Mouse (Mus musculus) MEL-GATA-1-ER (cell line): Measurements from ENCODE around the gene Necab3.

Source experiments
- DNase-seq: peaks from one replicate; pipeline ENCODE4 v3.0.0-alpha.2; 2012; ENCODE audit warnings: low read depth; ENCODE audit errors: extremely low read depth

The Necab3 gene

GRCm38 (mm10) chr2:154543567-154544347 is 14.9 kb downstream of the Necab3 start:
- no peak for DNase-seq

- no peak for DNase-seq
Observed at GRCm38 (mm10) chr2:154541630-154542029, 17.1 kb downstream of the Necab3 start.

GRCm38 (mm10) chr2:154539720-154540119 is 19.0 kb downstream of the Necab3 start:
- DNase-seq: no peak

- DNase-seq: no peak
Observed at GRCm38 (mm10) chr2:154538710-154539109, 20.0 kb downstream of the Necab3 start.

- DNase-seq: no peak
Observed at GRCm38 (mm10) chr2:154538310-154538709, 20.4 kb downstream of the Necab3 start.

GRCm38 (mm10) chr2:154534704-154535270 is 23.9 kb downstream of the Necab3 start:
- no peak for DNase-seq

GRCm38 (mm10) chr2:154532888-154533287 is 25.8 kb downstream of the Necab3 start:
- no peak for DNase-seq

GRCm38 (mm10) chr2:154526531-154526930 is 32.2 kb downstream of the Necab3 start:
- DNase-seq: no peak

- no peak for DNase-seq
Observed at GRCm38 (mm10) chr2:154525285-154525684, 33.4 kb downstream of the Necab3 start.

GRCm38 (mm10) chr2:154522334-154522733 is 36.4 kb downstream of the Necab3 start:
- DNase-seq: no peak

- no peak for DNase-seq
Observed at GRCm38 (mm10) chr2:154521449-154521848, 37.2 kb downstream of the Necab3 start.

GRCm38 (mm10) chr2:154517424-154517823 is 41.3 kb downstream of the Necab3 start:
- DNase-seq: no peak

GRCm38 (mm10) chr2:154516944-154517343 is 41.7 kb downstream of the Necab3 start:
- DNase-seq: no peak

- no peak for DNase-seq
Observed at GRCm38 (mm10) chr2:154510141-154510540, 48.5 kb downstream of the Necab3 start.

GRCm38 (mm10) chr2:154508450-154508849 is 50.2 kb downstream of the Necab3 start:
- no peak for DNase-seq

- DNase-seq: no peak
Observed at GRCm38 (mm10) chr2:154507566-154508283, 51.0 kb downstream of the Necab3 start.

- DNase-seq: no peak
Observed at GRCm38 (mm10) chr2:154507076-154507475, 51.6 kb downstream of the Necab3 start.

- DNase-seq: no peak
Observed at GRCm38 (mm10) chr2:154500758-154501157, 57.9 kb downstream of the Necab3 start.

GRCm38 (mm10) chr2:154499717-154500247 is 58.9 kb downstream of the Necab3 start:
- DNase-seq: no peak

GRCm38 (mm10) chr2:154498571-154498970 is 60.1 kb downstream of the Necab3 start:
- DNase-seq: no peak

GRCm38 (mm10) chr2:154495021-154495420 is 63.7 kb downstream of the Necab3 start:
- no peak for DNase-seq
